Mouse (Mus musculus) intestine, embryonic 16.5 days (tissue): ENCODE data around the gene Inmt. TPM values are rescaled to one million over a fixed set of nuclear protein-coding genes. Genes with fewer than 3 reads are reported as not detected.
A peak's percentile ranks its signal among the peaks of the same experiment; 100 is the strongest.

Experiments used
- ATAC-seq: fragments of 200-750 bp; cut with Nextera tagmentation; 2 replicates; pipeline ENCODE4 v1.8.0; 2017; ENCODE audit warnings: moderate TSS enrichment, moderate library complexity
- H3K27ac ChIP-seq: fragments of 300-500 bp; sonication (generic); 2 replicates; pipeline ENCODE4 v1.5.1; 2014; ENCODE audit warnings: mild to moderate bottlenecking, low read length
- H3K27me3 ChIP-seq: fragments of 300-500 bp; sonication (generic); replicated peaks from 2 replicates; pipeline ENCODE4 v1.6.1; 2014; ENCODE audit warnings: low read length, control low read depth, mixed read lengths; ENCODE audit not compliant: control insufficient read depth, insufficient read depth
- H3K36me3 ChIP-seq: fragments of 300-500 bp; sonication (generic); 2 replicates; pipeline ENCODE4 v1.6.1; 2014; ENCODE audit warnings: low read length, control low read depth; ENCODE audit not compliant: control insufficient read depth, insufficient read depth
- H3K4me1 ChIP-seq: fragments of 300-500 bp; sonication (generic); 2 replicates; pipeline ENCODE4 v1.6.1; 2014; ENCODE audit warnings: low read length, control low read depth, mixed read lengths; ENCODE audit not compliant: control insufficient read depth, insufficient read depth
- H3K4me2 ChIP-seq: fragments of 300-500 bp; sonication (generic); 2 replicates; pipeline ENCODE4 v1.6.1; 2014; ENCODE audit warnings: low read depth, low read length, control low read depth
- H3K4me3 ChIP-seq: fragments of 300-500 bp; sonication (generic); 2 replicates; pipeline ENCODE4 v1.5.1; 2014; ENCODE audit warnings: mild to moderate bottlenecking, low read length
- H3K9ac ChIP-seq: fragments of 300-500 bp; sonication (generic); 2 replicates; pipeline ENCODE4 v1.6.1; 2014; ENCODE audit warnings: low read depth, low read length
- H3K9me3 ChIP-seq: fragments of 300-500 bp; sonication (generic); 2 replicates; pipeline ENCODE4 v1.6.1; 2016; ENCODE audit warnings: low read length, control low read depth; ENCODE audit not compliant: control insufficient read depth
- WGBS: fragments of 180-500 bp; shearing (Covaris S2); extraction: QIAGEN DNeasy Blood & Tissue Kit; methylation state at CpG from one replicate; pipeline ENCODE4 v1.1.7; 2014; 5-methylcytosine and 5-hydroxymethylcytosine counted together
- polyA plus RNA-seq: library from polyadenylated mRNA; unstranded; fragments of >200 nt; fragmentation: Nextera tagmentation; extraction: Ambion mirVana; gene quantifications from 2 replicates; pipeline ENCODE4 v1.2.1, GENCODE M21; 2015

The Inmt gene
- 0.33 TPM in 1 of 2 replicates, not detected in the other for polyA plus RNA-seq

- Histone ChIP-seq H3K9me3 (no peaks in the 10 kb centered on the region), H3K4me3 (no peak within 1 kb of the TSS), H3K27me3 (no peaks in the 10 kb centered on the region), H3K27ac (no peak within 1 kb of the TSS), H3K9ac (no peak within 1 kb of the TSS), H3K4me2 (no peak within 1 kb of the TSS), H3K4me1 (peaks cover 4% of the 10 kb centered on the region; the same call in 1 of the 2 replicates), H3K36me3 (no peaks in the 10 kb centered on the region)
- 59% methylated on average over 1 of the region's 1 CpGs for WGBS
- no peak for ATAC-seq
These were observed at the start of gene Inmt for GRCm38 (mm10) chr6:55174741-55175181. Inmt (minus strand) TSS chr6:55175043.

GRCm38 (mm10) chr6:55223986-55224385 lies 49.1 kb upstream of the Inmt start:
- Histone ChIP-seq H3K4me2 (no peak overlapping the region), H3K9ac (no peak overlapping the region), H3K9me3 (no peaks in the 10 kb centered on the region), H3K4me1 (no peaks in the 10 kb centered on the region), H3K36me3 (no peaks in the 10 kb centered on the region), H3K27ac (no peak overlapping the region), H3K27me3 (no peaks in the 10 kb centered on the region), H3K4me3 (no peak overlapping the region)
- ATAC-seq, result no peak
- 93% methylated on average over 8 of the region's 8 CpGs for WGBS

GRCm38 (mm10) chr6:55218232-55218631 lies 43.4 kb upstream of the Inmt start:
- Histone ChIP-seq H3K4me2 (no peak overlapping the region), H3K9ac (no peak overlapping the region), H3K9me3 (no peaks in the 10 kb centered on the region), H3K36me3 (0 out of 2 replicates have a peak, but pooled peaks cover 3% of the 10 kb centered on the region), H3K27me3 (no peaks in the 10 kb centered on the region), H3K4me3 (no peak overlapping the region), H3K27ac (no peak overlapping the region), H3K4me1 (no peaks in the 10 kb centered on the region)
- no peak for ATAC-seq
- 89% methylated on average over 9 of the region's 9 CpGs for WGBS

GRCm38 (mm10) chr6:55214541-55214940 lies 39.7 kb upstream of the Inmt start:
- Histone ChIP-seq H3K27ac (no peak overlapping the region), H3K9ac (no peak overlapping the region), H3K4me1 (no peaks in the 10 kb centered on the region), H3K4me2 (no peak overlapping the region), H3K4me3 (no peak overlapping the region), H3K27me3 (no peaks in the 10 kb centered on the region), H3K9me3 (no peaks in the 10 kb centered on the region), H3K36me3 (0 out of 2 replicates have a peak, but pooled peaks cover 3% of the 10 kb centered on the region)
- ATAC-seq, result no peak
- 71% methylated on average over 3 of the region's 3 CpGs for WGBS

- Histone ChIP-seq H3K9me3 (no peaks in the 10 kb centered on the region), H3K27ac (no peak overlapping the region), H3K27me3 (no peaks in the 10 kb centered on the region), H3K4me2 (no peak overlapping the region), H3K36me3 (no peaks in the 10 kb centered on the region), H3K4me3 (no peak overlapping the region), H3K9ac (no peak overlapping the region), H3K4me1 (no peaks in the 10 kb centered on the region)
- 67% methylated on average over 15 of the region's 15 CpGs for WGBS
- no peak for ATAC-seq
These were observed 35.9 kb upstream of the Inmt start for GRCm38 (mm10) chr6:55210423-55211365.

GRCm38 (mm10) chr6:55207786-55208185 lies 32.9 kb upstream of the Inmt start:
- 84% methylated on average over 8 of the region's 8 CpGs for WGBS
- Histone ChIP-seq H3K36me3 (no peaks in the 10 kb centered on the region), H3K4me3 (no peak overlapping the region), H3K9me3 (no peaks in the 10 kb centered on the region), H3K9ac (no peak overlapping the region), H3K4me2 (no peak overlapping the region), H3K4me1 (no peaks in the 10 kb centered on the region), H3K27ac (no peak overlapping the region), H3K27me3 (no peaks in the 10 kb centered on the region)
- ATAC-seq, result no peak

- H3K27ac ChIP-seq, result no peak overlapping the region; the same call in 1 of the 2 replicates
- ATAC-seq, result peak; percentile 48
- no peaks in the 10 kb centered on the region for H3K36me3 ChIP-seq
- peak overlapping the region; percentile 66 for H3K4me2 ChIP-seq
- H3K27me3 ChIP-seq, result no peaks in the 10 kb centered on the region
- peak overlapping the region; percentile 64 for H3K9ac ChIP-seq
- H3K9me3 ChIP-seq, result no peaks in the 10 kb centered on the region
- no peaks in the 10 kb centered on the region for H3K4me1 ChIP-seq
- 52% methylated on average over 3 of the region's 3 CpGs for WGBS
- peak overlapping the region; percentile 57 for H3K4me3 ChIP-seq
These were observed 29.1 kb upstream of the Inmt start for GRCm38 (mm10) chr6:55203931-55204330.

- ATAC-seq, result peak; percentile 95
- Histone ChIP-seq H3K4me1 (no peaks in the 10 kb centered on the region), H3K36me3 (no peaks in the 10 kb centered on the region), H3K4me3 (peak within 1 kb of the TSS; percentile 57), H3K9ac (peak within 1 kb of the TSS; percentile 64), H3K4me2 (peak within 1 kb of the TSS; percentile 66), H3K27ac (peak within 1 kb of the TSS; percentile 59), H3K9me3 (no peaks in the 10 kb centered on the region), H3K27me3 (no peaks in the 10 kb centered on the region)
- 4% methylated on average over 32 of the region's 33 CpGs for WGBS
These were observed 28.4 kb upstream of the Inmt start, which contains the start of gene Mindy4 for GRCm38 (mm10) chr6:55202913-55203910. Mindy4 (plus strand) TSS chr6:55203383.

GRCm38 (mm10) chr6:55199047-55199446 lies 24.2 kb upstream of the Inmt start:
- Histone ChIP-seq H3K9ac (no peak overlapping the region), H3K27ac (no peak overlapping the region), H3K4me3 (no peak overlapping the region), H3K4me2 (no peak overlapping the region), H3K27me3 (no peaks in the 10 kb centered on the region), H3K4me1 (no peaks in the 10 kb centered on the region), H3K9me3 (no peaks in the 10 kb centered on the region), H3K36me3 (no peaks in the 10 kb centered on the region)
- ATAC-seq, result no peak
- 90% methylated on average over 3 of the region's 3 CpGs for WGBS
